Mouse (Mus musculus) liver, postnatal 0 days (tissue): ENCODE data around the gene Kcnn1. TPM values are rescaled to one million over a fixed set of nuclear protein-coding genes. Genes with fewer than 3 reads are reported as not detected.

Source experiments
- ATAC-seq: fragments of 200-750 bp; cut with Nextera tagmentation; 2 replicates; pipeline ENCODE4 v1.8.0; 2017; ENCODE audit warnings: mild to moderate bottlenecking, moderate library complexity
- DNase-seq: peaks from one replicate; pipeline ENCODE4 v3.0.0-alpha.2; 2016
- H3K27ac ChIP-seq: fragments of 300-500 bp; sonication (generic); 2 replicates; pipeline ENCODE4 v1.5.1; 2014; ENCODE audit warnings: antibody characterized with exemption, moderate library complexity, mild to moderate bottlenecking, low read depth
- H3K27me3 ChIP-seq: fragments of 300-500 bp; sonication (generic); 2 replicates; pipeline ENCODE4 v1.6.1; 2014; ENCODE audit warnings: low read length, control low read depth, mixed read lengths; ENCODE audit not compliant: insufficient read depth
- H3K36me3 ChIP-seq: fragments of 300-500 bp; sonication (generic); replicated peaks from 2 replicates; pipeline ENCODE4 v1.6.1; 2014; ENCODE audit warnings: mild to moderate bottlenecking, control low read depth, low read length, moderate library complexity, mixed read lengths; ENCODE audit not compliant: insufficient read depth
- H3K4me1 ChIP-seq: fragments of 300-500 bp; sonication (generic); 2 replicates; pipeline ENCODE4 v1.6.1; 2014; ENCODE audit warnings: antibody characterized with exemption, mild to moderate bottlenecking, control low read depth; ENCODE audit not compliant: insufficient read depth
- H3K4me2 ChIP-seq: fragments of 300-500 bp; sonication (generic); 2 replicates; pipeline ENCODE4 v1.6.1; 2014; ENCODE audit warnings: low read depth, mild to moderate bottlenecking, low read length, moderate library complexity, mixed read lengths
- H3K4me3 ChIP-seq: fragments of 300-500 bp; sonication (generic); 2 replicates; pipeline ENCODE4 v1.5.1; 2014; ENCODE audit warnings: low read depth, low read length
- H3K9ac ChIP-seq: fragments of 300-500 bp; sonication (generic); replicated peaks from 2 replicates; pipeline ENCODE4 v1.6.1; 2014; ENCODE audit warnings: mild to moderate bottlenecking, moderate library complexity
- H3K9me3 ChIP-seq: fragments of 300-500 bp; sonication (generic); 2 replicates; pipeline ENCODE4 v1.6.1; 2016; ENCODE audit warnings: mild to moderate bottlenecking, control low read depth, low read length, mixed read lengths
- CTCF ChIP-seq: sonication (generic); IDR thresholded peaks from 2 replicates; pipeline ENCODE4 v1.5.1; 2016; ENCODE audit warnings: antibody characterized with exemption, low read depth
- EP300 ChIP-seq: IDR thresholded peaks from 2 replicates; pipeline ENCODE4 v1.6.1; 2016; ENCODE audit warnings: antibody characterized with exemption, low read depth, mild to moderate bottlenecking
- WGBS: fragments of 180-500 bp; shearing (Covaris S2); extraction: QIAGEN DNeasy Blood & Tissue Kit; methylation state at CpG from one replicate; pipeline ENCODE4 v1.1.7; 2014; ENCODE audit not compliant: insufficient replicate concordance; 5-methylcytosine and 5-hydroxymethylcytosine counted together
- polyA plus RNA-seq: library from polyadenylated mRNA; unstranded; fragments of >200 nt; fragmentation: Nextera tagmentation; extraction: Ambion mirVana; gene quantifications from 2 replicates; pipeline ENCODE4 v1.2.1, GENCODE M21; 2015

Kcnn1 gene
- polyA plus RNA-seq, 1 experiment from 2014 or later, result 0.19 TPM

DNA sequence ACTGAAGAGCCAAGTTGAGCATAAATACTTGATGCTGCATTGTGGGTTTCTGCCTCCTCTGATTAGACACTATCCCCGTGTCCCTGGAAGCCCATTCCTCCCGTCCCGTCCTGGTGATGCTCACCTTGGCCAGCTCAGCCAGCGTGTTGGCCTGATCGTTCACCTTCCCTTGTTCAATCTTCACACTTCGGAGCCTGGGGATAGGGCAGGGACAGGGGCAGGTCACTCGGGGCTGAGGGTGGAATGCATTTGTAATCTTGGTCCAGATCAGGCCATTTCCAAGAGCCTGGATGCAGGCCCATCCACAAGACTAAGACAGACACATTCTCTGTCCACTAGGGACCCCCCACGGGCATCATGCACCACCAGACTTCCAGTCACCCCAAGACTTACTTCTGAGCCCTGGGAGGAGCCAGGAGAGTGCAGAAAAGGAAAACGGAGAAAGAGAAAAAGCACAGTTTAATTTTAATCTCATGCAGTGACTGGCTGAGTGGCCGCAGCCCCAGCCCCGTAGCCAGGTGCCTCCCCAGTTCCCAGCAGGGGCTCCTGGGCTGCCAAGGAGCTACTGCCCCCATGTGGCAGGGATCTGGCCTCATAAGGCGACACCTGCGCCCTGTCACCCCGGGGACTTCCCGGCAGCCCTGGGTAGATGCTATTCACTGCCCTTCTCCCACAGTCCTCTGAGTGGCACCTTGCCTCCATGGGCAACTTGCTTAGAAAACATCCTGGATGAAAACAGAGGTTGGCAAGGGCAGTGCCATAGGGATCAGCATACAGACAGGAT, 16.5 kb downstream of the Kcnn1 start:
- Histone ChIP-seq H3K9me3 (no peaks in the 10 kb centered on the region), H3K4me2 (no peak overlapping the region), H3K27ac (no peak overlapping the region), H3K4me1 (peaks cover 16% of the 10 kb centered on the region; the same call in 1 of the 2 replicates), H3K9ac (no peak overlapping the region), H3K27me3 (peaks cover 8% of the 10 kb centered on the region; the same call in 1 of the 2 replicates), H3K36me3 (no peaks in the 10 kb centered on the region), H3K4me3 (no peak overlapping the region)
- TF ChIP-seq EP300, result no peak
- peak; percentile 60 for TF ChIP-seq CTCF
- DNase-seq (no peak), ATAC-seq (no peak)
- WGBS, result 46% methylated on average over 15 of the region's 15 CpGs

DNA sequence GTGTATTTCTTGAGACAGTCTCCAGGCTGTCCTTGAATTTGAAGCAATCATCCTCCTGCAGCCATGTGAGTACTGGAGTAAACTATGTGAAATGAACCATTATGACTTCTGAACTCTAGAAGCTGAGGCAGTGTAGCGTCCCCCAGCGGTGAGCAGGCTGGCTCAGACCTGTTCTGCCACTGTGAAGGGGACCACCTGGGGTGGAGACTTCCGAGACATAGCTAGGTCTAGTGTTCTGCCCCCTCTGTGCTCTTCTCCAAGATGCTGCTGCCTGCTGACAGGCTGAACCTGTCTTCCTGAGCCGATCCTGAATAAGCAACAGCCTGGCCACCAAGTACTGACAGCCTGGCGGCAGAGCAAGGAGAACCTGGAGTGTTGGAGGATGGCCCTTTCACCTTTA, 17.9 kb downstream of the Kcnn1 start:
- Histone ChIP-seq H3K27ac (0 out of 2 replicates have a peak overlapping the region, but pooled peaks have one; percentile 94), H3K9me3 (no peaks in the 10 kb centered on the region)
- WGBS, result 51% methylated on average over 5 of the region's 5 CpGs

GRCm38 (mm10) chr8:70844523-70844922, 18.5 kb downstream of the Kcnn1 start:
- no peak for TF ChIP-seq EP300
- peak; percentile 99 for TF ChIP-seq CTCF
- peak overlapping the region; percentile 31 for H3K9ac ChIP-seq
- peak overlapping the region; percentile 94 for H3K27ac ChIP-seq
- WGBS, result 1% methylated on average over 6 of the region's 6 CpGs
- H3K9me3 ChIP-seq, result no peaks in the 10 kb centered on the region
- ATAC-seq, result no peak
- peaks cover 8% of the 10 kb centered on the region; the same call in 1 of the 2 replicates for H3K27me3 ChIP-seq
- H3K4me3 ChIP-seq, result no peak overlapping the region
- no peaks in the 10 kb centered on the region for H3K36me3 ChIP-seq
- peak overlapping the region; percentile 38; the same call in 1 of the 2 replicates for H3K4me2 ChIP-seq
- H3K4me1 ChIP-seq, result peaks cover 27% of the 10 kb centered on the region
- peak; percentile 96 for DNase-seq

More for the DNA sequence above, 17.9 kb downstream of the Kcnn1 start:
- Histone ChIP-seq H3K4me1 (peaks cover 25% of the 10 kb centered on the region), H3K36me3 (no peaks in the 10 kb centered on the region), H3K27me3 (peaks cover 8% of the 10 kb centered on the region; the same call in 1 of the 2 replicates), H3K4me2 (no peak overlapping the region), H3K4me3 (no peak overlapping the region), H3K9ac (0 out of 2 replicates have a peak overlapping the region, but pooled peaks have one; percentile 6)
- TF ChIP-seq CTCF, result 0 out of 2 replicates have a peak, but pooled peaks have one; percentile 5
- no peak for TF ChIP-seq EP300
- DNase-seq (no peak), ATAC-seq (no peak)

DNA sequence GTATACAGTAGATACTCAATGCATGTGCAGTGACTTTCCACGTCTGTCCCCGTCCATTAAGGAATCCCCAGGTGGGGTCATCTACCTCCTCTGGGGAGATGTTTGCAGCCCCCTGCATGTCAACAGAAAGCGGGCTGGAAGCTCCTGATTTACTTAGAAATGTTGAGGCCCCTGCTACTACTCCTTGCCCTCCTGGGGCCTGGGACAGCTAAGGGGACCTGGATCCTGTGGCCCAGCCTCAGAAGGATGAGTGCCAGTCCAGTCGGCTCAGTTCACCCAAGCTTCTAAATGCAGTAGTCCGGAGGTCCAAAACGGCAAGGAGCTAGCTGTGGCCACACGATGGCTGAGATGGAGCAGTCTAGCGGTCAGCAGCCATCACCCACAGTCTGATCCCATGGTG, 19.1 kb downstream of the Kcnn1 start:
- Histone ChIP-seq H3K36me3 (no peaks in the 10 kb centered on the region), H3K9ac (peak overlapping the region; percentile 39), H3K4me3 (no peak overlapping the region), H3K27me3 (peaks cover 8% of the 10 kb centered on the region; the same call in 1 of the 2 replicates), H3K27ac (peak overlapping the region; percentile 94), H3K9me3 (no peaks in the 10 kb centered on the region), H3K4me1 (peaks cover 27% of the 10 kb centered on the region), H3K4me2 (peak overlapping the region; percentile 58; the same call in 1 of the 2 replicates)
- DNase-seq (no peak), ATAC-seq (no peak)
- 75% methylated on average over 8 of the region's 8 CpGs for WGBS
- TF ChIP-seq EP300 (no peak), CTCF (no peak)

DNA sequence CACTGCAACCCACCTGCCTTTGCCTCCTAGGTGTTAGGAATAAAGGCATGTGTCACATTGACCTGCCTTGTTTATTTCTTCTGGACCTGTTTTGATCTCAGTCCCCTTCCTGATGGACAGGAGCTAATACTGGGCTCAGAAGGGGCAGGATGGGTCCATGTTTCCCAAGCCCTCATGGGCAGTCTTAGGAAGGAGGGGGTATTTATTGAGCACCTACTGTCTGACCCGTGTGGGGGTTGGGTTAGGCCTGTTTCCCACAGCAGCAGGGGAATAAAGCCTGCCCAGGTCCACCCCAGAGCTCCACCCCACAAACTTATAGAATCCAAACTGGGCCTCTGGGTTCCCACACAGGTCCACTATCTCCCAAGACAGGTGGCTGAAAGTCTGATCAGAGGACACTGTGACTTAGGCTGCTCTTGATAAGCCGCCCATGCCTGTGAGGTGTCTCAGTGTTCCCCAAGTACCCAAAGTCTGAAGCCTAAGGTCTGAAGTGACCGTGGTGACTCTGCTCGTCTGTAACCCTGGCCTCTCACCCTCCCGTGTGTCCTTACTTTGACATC, 19.8 kb downstream of the Kcnn1 start:
- Histone ChIP-seq H3K36me3 (no peaks in the 10 kb centered on the region), H3K4me2 (peak overlapping the region; percentile 58), H3K27me3 (peaks cover 6% of the 10 kb centered on the region; the same call in 1 of the 2 replicates), H3K4me3 (peak overlapping the region; percentile 9; the same call in 1 of the 2 replicates), H3K9me3 (no peaks in the 10 kb centered on the region), H3K9ac (peak overlapping the region; percentile 58), H3K27ac (peak overlapping the region; percentile 94), H3K4me1 (peaks cover 32% of the 10 kb centered on the region)
- DNase-seq, result peak; percentile 60
- ATAC-seq, result peak; percentile 7
- no peak for TF ChIP-seq CTCF
- TF ChIP-seq EP300, result peak; percentile 94
- WGBS, result 54% methylated on average over 5 of the region's 5 CpGs

DNA sequence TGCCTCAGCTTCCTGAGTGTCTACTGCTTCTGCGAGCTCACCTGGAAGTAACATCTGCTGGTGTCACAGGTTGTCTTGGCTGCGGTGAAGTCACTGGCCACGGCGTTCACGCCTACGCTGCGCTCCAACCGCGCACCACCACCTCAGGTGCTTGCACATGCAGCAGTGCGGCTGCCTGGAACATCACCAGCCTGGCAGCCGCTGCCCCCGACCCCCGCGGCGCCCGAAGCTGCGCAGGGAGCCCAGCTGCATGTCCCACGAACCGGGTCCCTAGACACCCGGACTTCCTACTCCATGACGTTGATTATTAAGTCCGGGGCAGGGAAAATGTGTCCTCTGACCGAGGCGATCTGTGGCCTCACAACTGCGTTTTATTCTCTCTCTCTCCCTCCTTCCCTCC, 20.6 kb downstream of the Kcnn1 start:
- H3K9ac ChIP-seq, result peak overlapping the region; percentile 58
- H3K9me3 ChIP-seq, result no peaks in the 10 kb centered on the region
- ATAC-seq, result no peak
- 76% methylated on average over 25 of the region's 25 CpGs for WGBS
- H3K36me3 ChIP-seq, result no peaks in the 10 kb centered on the region
- H3K27me3 ChIP-seq, result peaks cover 5% of the 10 kb centered on the region; the same call in 1 of the 2 replicates
- no peak for TF ChIP-seq CTCF
- TF ChIP-seq EP300, result no peak
- peak overlapping the region; percentile 40 for H3K4me3 ChIP-seq
- H3K27ac ChIP-seq, result peak overlapping the region; percentile 94
- H3K4me2 ChIP-seq, result peak overlapping the region; percentile 58
- H3K4me1 ChIP-seq, result peaks cover 36% of the 10 kb centered on the region
- DNase-seq, result no peak
